ENCODE assay signal across 1 mouse cellular context in the genomic region with DNA sequence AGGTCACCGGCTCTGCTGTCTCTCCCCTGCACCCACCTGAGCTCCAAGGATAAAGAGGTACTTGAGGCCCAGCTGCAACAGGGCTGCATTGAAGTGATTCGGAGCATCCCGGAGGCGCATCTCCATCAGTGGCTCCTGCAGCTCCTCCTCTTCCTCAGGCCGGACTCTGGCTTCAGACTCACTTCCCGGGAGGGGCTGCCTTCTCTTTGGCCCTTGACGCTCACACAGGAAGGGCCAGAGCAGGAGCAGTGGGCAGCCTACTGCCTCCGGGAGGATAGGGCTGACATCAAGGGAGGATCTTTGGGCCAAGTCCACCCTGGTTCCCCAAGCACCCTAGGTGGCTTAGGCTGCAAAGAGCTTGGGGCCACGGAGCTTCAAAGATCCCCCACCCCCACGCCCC.
TF ChIP-seq lines count a peak whose summit lies in the region.

No protein-coding gene starts in this region.

TF ChIP-seq in ES-E14, 5 proteins besides CTCF, POLR2A, EP300 and RAD21:
- TF ChIP-seq MAFK (IDR thresholded peaks at IDR 0.05; ENCODE audit: insufficient read depth, low read depth, low read length) = no peak
- no peak for TF ChIP-seq CHD2 (IDR thresholded peaks at IDR 0.05; ENCODE audit: low read depth, low read length)
- TF ChIP-seq HCFC1 (IDR thresholded peaks at IDR 0.05; ENCODE audit: borderline replicate concordance, insufficient read depth, low read length) = no peak
- no peak for TF ChIP-seq ZC3H11A (IDR thresholded peaks at IDR 0.05; ENCODE audit: borderline replicate concordance, low read depth, low read length)
- TF ChIP-seq ZNF384 (IDR thresholded peaks at IDR 0.05; ENCODE audit: low read depth, low read length) = no peak
